Mouse (Mus musculus): ENCODE measurements at regions not wholly inside any gene's neighbourhood (a gene's known extent, or its start where the extent isn't known, plus 50 kb on each side); places are given as distances from the start of the nearest gene placed in this dataset.

DNA sequence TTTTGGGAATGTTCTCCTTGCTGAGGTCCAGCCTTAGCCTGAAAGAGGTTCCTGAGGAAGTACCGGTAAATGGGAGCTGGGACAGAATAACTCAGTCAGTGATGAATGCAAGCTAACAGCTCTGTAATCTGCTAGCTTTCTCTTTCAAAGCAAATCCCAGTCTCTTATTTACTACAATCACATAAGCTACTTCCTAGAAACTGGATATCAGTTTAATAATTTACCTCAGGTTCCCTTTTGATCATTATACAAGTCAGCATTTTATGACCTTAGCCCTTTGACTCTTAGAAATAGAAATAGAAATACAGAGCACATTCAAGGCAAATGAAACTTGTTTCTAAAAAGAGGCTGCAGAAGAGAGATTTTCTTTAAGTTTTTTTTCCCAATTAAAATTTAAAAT lies 96.0 kb upstream of the Nsun6 start:
- TF ChIP-seq POLR2A (IDR thresholded peaks at IDR 0.05; ENCODE audit: extremely low read depth, insufficient read depth, low read length) (no peak), CTCF (IDR thresholded peaks at IDR 0.05; ENCODE audit: low read depth, low read length) (no peak)

Measured in liver, adult 2 months (tissue).